Mouse (Mus musculus) ES-Bruce4 (cell line): ENCODE data around the gene Slc16a4.

Experiments
- CTCF ChIP-seq: IDR thresholded peaks from one replicate; pipeline ENCODE4 v1.8.1; 2011; ENCODE audit warnings: low read depth, low read length
- POLR2A ChIP-seq: IDR thresholded peaks from one replicate; pipeline ENCODE4 v1.8.1; 2011; ENCODE audit warnings: low read length; ENCODE audit not compliant: insufficient read depth

GRCm38 (mm10) chr3:107275351-107275750 is 15.7 kb upstream of the Slc16a4 start:
- TF ChIP-seq CTCF, result no peak
- no peak for TF ChIP-seq POLR2A
